In genomic region chr15:10500838-10501719, GRCm38 (mm10) we compare ENCODE assay signal across 7 mouse cellular contexts. TPM values are rescaled to one million over a fixed set of nuclear protein-coding genes. Genes with fewer than 3 reads are reported as not detected.
DNase-seq lines count a peak whose midpoint lies in the region; TF ChIP-seq lines count a peak whose summit lies in the region.

No protein-coding gene starts in this region.

- TF ChIP-seq CTCF in thymus, adult 2 months (IDR thresholded peaks at IDR 0.05; ENCODE audit: borderline replicate concordance, control insufficient read depth, extremely low read depth, insufficient read depth, low read length, poor library complexity): no peak

- no peaks in the 10 kb centered on the region; the same call in 1 of the 2 replicates for H3K4me1 ChIP-seq in thymus, adult 2 months (replicated peaks; ENCODE audit: control insufficient read depth, insufficient read depth, low read length)

- H3K4me3 ChIP-seq in thymus, adult 2 months (ENCODE audit: control insufficient read depth, insufficient read depth, low read length): no peak overlapping the region

- no peak for TF ChIP-seq POLR2A in thymus, adult 2 months (IDR thresholded peaks at IDR 0.05; ENCODE audit: control insufficient read depth, extremely low read depth, insufficient read depth, low read length, poor library complexity)

- no peaks in the 10 kb centered on the region for H3K27me3 ChIP-seq in thymus, adult 2 months (ENCODE audit: control insufficient read depth, insufficient read depth, low read length)

- no peak overlapping the region for H3K27ac ChIP-seq in thymus, adult 2 months (ENCODE audit: control insufficient read depth, insufficient read depth, low read length)

- intact Hi-C loops in heart, postnatal 10 days (cut with DNase I): loop anchor here (1.0 to 5.0 kb wide), 4 partner anchors 81 to 400 kb away; partner anchors contain the start of gene Rai14

- DNase-seq in thymus, postnatal 4 days: peak; percentile 45
- no peak for DNase-seq in thymus, adult 2 months
- DNase-seq in embryo, embryonic 11 days: peak; percentile 79
- peak; percentile 32 to 74 for DNase-seq in heart, postnatal 10 days
- peak; percentile 53 to 62 for DNase-seq in kidney, postnatal 25 days
- DNase-seq in lung, postnatal 10 days: peak; percentile 65
- DNase-seq in right cerebral cortex, adult 18-20 months: peak; percentile 51

- H3K36me3 ChIP-seq in thymus, adult 2 months (ENCODE audit: control insufficient read depth, insufficient read depth, low read length): no peaks in the 10 kb centered on the region

- WGBS in thymus, adult 2 months: 60% methylated on average over 11 of the region's 11 CpGs

RNA-seq across cellular contexts. Expression of gene Rad1, which starts 15.3 kb away (rescaled TPM):
- polyA plus RNA-seq in thymus, adult 2 months (2012; rRNA removed): 16.0 and 16.1 TPM in 2 replicates
- 1 to 10 TPM; 6.6 to 8.9 TPM for total RNA-seq in heart, postnatal 10 days (2021)

RNA-seq across cellular contexts. Expression of gene Brix1, which starts 15.3 kb away (rescaled TPM):
- 1.7 and 2.4 TPM in 2 replicates for polyA plus RNA-seq in thymus, adult 2 months (2012; rRNA removed)
- total RNA-seq in heart, postnatal 10 days (2021): 10 to 100 TPM; 23.3 to 25.3 TPM

RNA-seq across cellular contexts. Expression of gene Dnajc21, which starts 30.8 kb away (rescaled TPM):
- 1.5 and 1.8 TPM in 2 replicates for polyA plus RNA-seq in thymus, adult 2 months (2012; rRNA removed)
- total RNA-seq in heart, postnatal 10 days (2021): 10 to 100 TPM; 18.7 to 21.6 TPM

RNA-seq across cellular contexts. Expression of gene Ttc23l, which starts 57.4 kb away (rescaled TPM):
- polyA plus RNA-seq in thymus, adult 2 months (2012; rRNA removed): not detected in 2 replicates
- total RNA-seq in heart, postnatal 10 days (2021): not detected
